Mouse (Mus musculus): ENCODE results near the gene Gm21677.
"Not testable (repeated sequence)": the region's sequence is repeated elsewhere in the genome, so short reads cannot be mapped to it uniquely, and the experiment has no call there.

Gm21677 gene

DNA sequence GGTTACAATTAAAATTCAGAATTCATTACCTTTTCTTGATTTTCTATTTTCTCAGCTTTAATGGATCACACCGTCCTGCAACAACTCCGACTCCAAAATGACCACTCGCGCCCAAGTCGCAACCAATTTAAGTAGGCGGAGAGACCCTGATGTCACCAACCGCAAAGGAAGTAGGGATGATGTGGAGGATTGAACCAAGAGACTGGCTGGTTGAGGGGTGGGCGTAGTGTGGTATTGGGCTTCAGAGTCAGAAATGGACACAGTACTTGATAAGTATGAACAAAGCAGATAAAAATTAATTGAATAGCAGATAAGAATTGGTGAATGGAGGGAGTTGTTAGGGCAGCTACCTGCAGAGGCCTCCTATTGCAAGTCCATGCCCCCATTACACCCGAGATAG lies at the start of gene Gm21677:
Gene Gm21677 (minus strand): TSS at position 101 of the 400 bp plus-strand sequence.
- not testable (repeated sequence) for DNase-seq

DNA sequence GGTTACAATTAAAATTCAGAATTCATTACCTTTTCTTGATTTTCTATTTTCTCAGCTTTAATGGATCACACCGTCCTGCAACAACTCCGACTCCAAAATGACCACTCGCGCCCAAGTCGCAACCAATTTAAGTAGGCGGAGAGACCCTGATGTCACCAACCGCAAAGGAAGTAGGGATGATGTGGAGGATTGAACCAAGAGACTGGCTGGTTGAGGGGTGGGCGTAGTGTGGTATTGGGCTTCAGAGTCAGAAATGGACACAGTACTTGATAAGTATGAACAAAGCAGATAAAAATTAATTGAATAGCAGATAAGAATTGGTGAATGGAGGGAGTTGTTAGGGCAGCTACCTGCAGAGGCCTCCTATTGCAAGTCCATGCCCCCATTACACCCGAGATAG lies 39.0 kb upstream of the Gm21677 start, which contains the start of gene Gm21693:
Gene Gm21693 (minus strand): TSS at position 101 of the 400 bp plus-strand sequence.
- not testable (repeated sequence) for DNase-seq

- not testable (repeated sequence) for DNase-seq
Measured at GRCm38 (mm10) chrY:3340661-3341060, 34.4 kb upstream of the Gm21677 start.

Measured in thymus, postnatal 14 days (tissue).